In genomic region chr6:147752301-147752700, GRCm38 (mm10) we compare ENCODE assay signal across 10 mouse cellular contexts.
DNase-seq lines count a peak whose midpoint lies in the region; ATAC-seq lines count a peak whose summit lies in the region.
"Had no signal": no experiment of that assay in that cellular context is flagged by ENCODE, and none has a peak within 500 bp of the region (broad histone marks: within the 10 kb centered on the region; RNA-seq: fewer than 3 reads in every experiment).

No protein-coding gene starts in this region.

- H3K27ac ChIP-seq in liver, embryonic 16.5 days (ENCODE audit: low read length): no peak overlapping the region
- H3K27ac ChIP-seq: embryonic facial prominence, embryonic 13.5 days had no signal

- 28% methylated on average over 2 of the region's 2 CpGs for WGBS in liver, embryonic 16.5 days (ENCODE audit: insufficient replicate concordance)

- DNase-seq in adrenal gland, adult 2 months: peak; percentile 84
- DNase-seq in heart, postnatal 25 days (ENCODE audit: low spot score): peak; percentile 39
- no peak for DNase-seq in thymus, adult 18-20 months
- no peak for DNase-seq in urinary bladder, adult 2 months (ENCODE audit: low spot score)
- DNase-seq: spleen, adult 18-20 months had no signal

- ATAC-seq in common myeloid progenitor, adult 5-6 weeks (replicated peaks; ENCODE audit: low read depth, poor library complexity, severe bottlenecking): peak; percentile 58
- ATAC-seq in liver, embryonic 16.5 days (ENCODE audit: low read depth): peak; percentile 53
- ATAC-seq in megakaryocyte progenitor cell, adult 5-6 weeks (replicated peaks; ENCODE audit: poor library complexity): no peak
- no peak for ATAC-seq in CD4-positive, CD25-positive, alpha-beta regulatory T cell, adult 4 months

- H3K36me3 ChIP-seq in liver, embryonic 16.5 days (ENCODE audit: control insufficient read depth, insufficient read depth): no peaks in the 10 kb centered on the region
- H3K36me3 ChIP-seq: embryonic facial prominence, embryonic 13.5 days had no signal

- H3K4me2 ChIP-seq in liver, embryonic 16.5 days (ENCODE audit: low read depth, low read length): no peak overlapping the region
- H3K4me2 ChIP-seq: embryonic facial prominence, embryonic 13.5 days had no signal

- no peaks in the 10 kb centered on the region for H3K27me3 ChIP-seq in liver, embryonic 16.5 days (ENCODE audit: control insufficient read depth, insufficient read depth, low read depth, low read length)

- H3K4me3 ChIP-seq in liver, embryonic 16.5 days (ENCODE audit: low read depth, low read length): no peak overlapping the region
- H3K4me3 ChIP-seq: embryonic facial prominence, embryonic 13.5 days had no signal

- H3K9ac ChIP-seq in liver, embryonic 16.5 days (ENCODE audit: low read depth, low read length): no peak overlapping the region
- H3K9ac ChIP-seq: embryonic facial prominence, embryonic 13.5 days had no signal

- H3K9me3 ChIP-seq in liver, embryonic 16.5 days (replicated peaks; ENCODE audit: control insufficient read depth, low read length): no peaks in the 10 kb centered on the region
- H3K9me3 ChIP-seq: embryonic facial prominence, embryonic 13.5 days had no signal

- H3K4me1 ChIP-seq in liver, embryonic 16.5 days (ENCODE audit: control insufficient read depth, low read depth, low read length): no peaks in the 10 kb centered on the region

- intact Hi-C loops in heart, postnatal 25 days (cut with DNase I): loop anchor here (5.0 kb wide), 1 partner anchor 55 kb away; no protein-coding TSS in a partner anchor

Comparison
In these comparisons a context has a peak if more than half of its experiments do, and no peak if none do; other contexts are left out.
1. DNase-seq: peak in adrenal gland, adult 2 months (single experiment) and heart, postnatal 25 days (single experiment); none in thymus, adult 18-20 months (0 of 2) and urinary bladder, adult 2 months (single experiment).
2. ATAC-seq: peak in common myeloid progenitor, adult 5-6 weeks (single experiment) and liver, embryonic 16.5 days (single experiment); none in megakaryocyte progenitor cell, adult 5-6 weeks (single experiment) and CD4-positive, CD25-positive, alpha-beta regulatory T cell, adult 4 months (single experiment).